Mouse (Mus musculus) midbrain, embryonic 11.5 days (tissue): Measurements from ENCODE around the gene Fubp3. TPM values are rescaled to one million over a fixed set of nuclear protein-coding genes. Genes with fewer than 3 reads are reported as not detected.
A peak's percentile ranks its signal among the peaks of the same experiment; 100 is the strongest.

ENCODE experiments used
- ATAC-seq: fragments of 200-750 bp; cut with Nextera tagmentation; 2 replicates; pipeline ENCODE4 v1.8.0; 2017; ENCODE audit warnings: moderate TSS enrichment, moderate library complexity; ENCODE audit not compliant: low FRiP score
- DNase-seq: peaks from one replicate; pipeline ENCODE4 v3.0.0; 2015; ENCODE audit warnings: low spot score; ENCODE audit errors: missing footprints
- H3K27ac ChIP-seq: fragments of 300-500 bp; sonication (generic); 2 replicates; pipeline ENCODE4 v1.5.1; 2014; ENCODE audit warnings: low read depth, low read length
- H3K27me3 ChIP-seq: fragments of 300-500 bp; sonication (generic); 2 replicates; pipeline ENCODE4 v1.6.1; 2014; ENCODE audit warnings: mild to moderate bottlenecking, low read length, moderate library complexity, mixed read lengths; ENCODE audit not compliant: control insufficient read depth, insufficient read depth
- H3K36me3 ChIP-seq: fragments of 300-500 bp; sonication (generic); 2 replicates; pipeline ENCODE4 v1.6.1; 2014; ENCODE audit warnings: mild to moderate bottlenecking, low read length, moderate library complexity, mixed read lengths; ENCODE audit not compliant: control insufficient read depth, insufficient read depth
- H3K4me1 ChIP-seq: fragments of 300-500 bp; sonication (generic); 2 replicates; pipeline ENCODE4 v1.6.1; 2014; ENCODE audit warnings: low read length; ENCODE audit not compliant: control insufficient read depth, insufficient read depth
- H3K4me2 ChIP-seq: fragments of 300-500 bp; sonication (generic); 2 replicates; pipeline ENCODE4 v1.6.1; 2014; ENCODE audit warnings: mild to moderate bottlenecking, moderate library complexity
- H3K4me3 ChIP-seq: fragments of 300-500 bp; sonication (generic); 2 replicates; pipeline ENCODE4 v1.5.1; 2014; ENCODE audit warnings: low read depth, low read length
- H3K9ac ChIP-seq: fragments of 300-500 bp; sonication (generic); 2 replicates; pipeline ENCODE4 v1.6.1; 2014; ENCODE audit warnings: low read length
- H3K9me3 ChIP-seq: fragments of 300-500 bp; sonication (generic); 2 replicates; pipeline ENCODE4 v1.6.1; 2016; ENCODE audit warnings: low read length; ENCODE audit not compliant: control insufficient read depth
- WGBS: fragments of 180-500 bp; shearing (Covaris S2); extraction: QIAGEN DNeasy Blood & Tissue Kit; methylation state at CpG from one replicate; pipeline ENCODE4 v1.1.7; 2014; 5-methylcytosine and 5-hydroxymethylcytosine counted together
- microRNA-seq: library from miRNA; unstranded; fragments of <30 nt; microRNA quantifications from one replicate; pipeline ENCODE4, GENCODE M21; 2017
- polyA plus RNA-seq: library from polyadenylated mRNA; unstranded; fragments of >200 nt; fragmentation: Nextera tagmentation; extraction: Ambion mirVana; gene quantifications from 2 replicates; pipeline ENCODE4 v1.2.1, GENCODE M21; 2014

The Fubp3 gene
- polyA plus RNA-seq, 1 experiment from 2014 or later, result 97.5 TPM

GRCm38 (mm10) chr2:31641929-31642328 is 69.5 kb downstream of the Fubp3 start:
- peak; percentile 92 for DNase-seq
- no peak for ATAC-seq
- Histone ChIP-seq H3K9me3 (no peaks in the 10 kb centered on the region), H3K9ac (no peak overlapping the region; the same call in 1 of the 2 replicates), H3K36me3 (no peaks in the 10 kb centered on the region), H3K4me2 (peak overlapping the region; percentile 64), H3K27ac (no peak overlapping the region), H3K4me3 (peak overlapping the region; percentile 35), H3K4me1 (peaks cover 30% of the 10 kb centered on the region), H3K27me3 (peaks cover 99% of the 10 kb centered on the region)
- 1% methylated on average over 18 of the region's 18 CpGs for WGBS

GRCm38 (mm10) chr2:31653971-31654853 is 81.8 kb downstream of the Fubp3 start:
- peaks cover 85% of the 10 kb centered on the region for H3K27me3 ChIP-seq
- H3K9ac ChIP-seq, result peak overlapping the region; percentile 24; the same call in 1 of the 2 replicates
- ATAC-seq (peak; percentile 33; the same call in 1 of the 2 replicates), DNase-seq (peak; percentile 95)
- peaks cover 10% of the 10 kb centered on the region for H3K4me1 ChIP-seq
- H3K9me3 ChIP-seq, result no peaks in the 10 kb centered on the region
- no peaks in the 10 kb centered on the region for H3K36me3 ChIP-seq
- WGBS, result under 1% methylated on average over 95 of the region's 109 CpGs
- H3K4me3 ChIP-seq, result peak overlapping the region; percentile 47
- peak overlapping the region; percentile 83 for H3K4me2 ChIP-seq
- H3K27ac ChIP-seq, result no peak overlapping the region

- Histone ChIP-seq H3K27me3 (peaks cover 77% of the 10 kb centered on the region), H3K4me3 (peak overlapping the region; percentile 47), H3K4me2 (peak overlapping the region; percentile 83; the same call in 1 of the 2 replicates), H3K36me3 (no peaks in the 10 kb centered on the region), H3K27ac (no peak overlapping the region), H3K9ac (no peak overlapping the region), H3K9me3 (no peaks in the 10 kb centered on the region), H3K4me1 (peaks cover 10% of the 10 kb centered on the region)
- 6% methylated on average over 22 of the region's 22 CpGs for WGBS
- DNase-seq, result peak; percentile 93
- ATAC-seq, result peak; percentile 22; the same call in 1 of the 2 replicates
Measured at GRCm38 (mm10) chr2:31654854-31655559, 82.6 kb downstream of the Fubp3 start.

- no peak for ATAC-seq
- Histone ChIP-seq H3K27me3 (peaks cover 66% of the 10 kb centered on the region), H3K36me3 (no peaks in the 10 kb centered on the region), H3K4me3 (no peak overlapping the region), H3K9me3 (no peaks in the 10 kb centered on the region), H3K9ac (no peak overlapping the region), H3K4me2 (no peak overlapping the region), H3K27ac (no peak overlapping the region), H3K4me1 (peaks cover 10% of the 10 kb centered on the region)
- peak; percentile 81 for DNase-seq
- 85% methylated on average over 7 of the region's 7 CpGs for WGBS
Measured at GRCm38 (mm10) chr2:31656374-31656773, 83.9 kb downstream of the Fubp3 start.

- no peak overlapping the region for H3K9ac ChIP-seq
- 75% methylated on average over 8 of the region's 8 CpGs for WGBS
- DNase-seq, result no peak
- no peaks in the 10 kb centered on the region for H3K9me3 ChIP-seq
- H3K27ac ChIP-seq, result no peak overlapping the region
- no peak for ATAC-seq
- H3K36me3 ChIP-seq, result no peaks in the 10 kb centered on the region
- peaks cover 23% of the 10 kb centered on the region for H3K27me3 ChIP-seq
- H3K4me3 ChIP-seq, result no peak overlapping the region
- H3K4me1 ChIP-seq, result no peaks in the 10 kb centered on the region
- H3K4me2 ChIP-seq, result no peak overlapping the region
Measured at GRCm38 (mm10) chr2:31662939-31663803, 90.7 kb downstream of the Fubp3 start.

- Histone ChIP-seq H3K4me3 (no peak overlapping the region), H3K9me3 (no peaks in the 10 kb centered on the region), H3K36me3 (no peaks in the 10 kb centered on the region), H3K27me3 (peaks cover 21% of the 10 kb centered on the region), H3K4me1 (no peaks in the 10 kb centered on the region), H3K27ac (no peak overlapping the region), H3K4me2 (no peak overlapping the region), H3K9ac (no peak overlapping the region)
- DNase-seq, result no peak
- WGBS, result 90% methylated on average over 1 of the region's 1 CpGs
- ATAC-seq, result no peak
Measured at GRCm38 (mm10) chr2:31663804-31664180, 91.3 kb downstream of the Fubp3 start.

Small RNAs within 50 kb of the gene (microRNA-seq; reads per million reads assigned to microRNA genes)
- 4.5 reads per million, percentile 20 among the genes with 10 or more reads in this experiment for gene Mir6998

Other genes with a start within 250 kb of the Fubp3 start
- 9.6 and 10.3 TPM in 2 replicates for gene Ass1, start 102.4 kb upstream of the Fubp3 start, polyA plus RNA-seq
- 11.3 and 11.7 TPM in 2 replicates for gene Prdm12, start 67.4 kb downstream of the Fubp3 start, polyA plus RNA-seq
- 70.1 and 70.2 TPM in 2 replicates for gene Exosc2, start 98.1 kb downstream of the Fubp3 start, polyA plus RNA-seq
- gene Abl1, start 115.7 kb downstream of the Fubp3 start, polyA plus RNA-seq, result 28.4 and 33.0 TPM in 2 replicates
- 0.06 and 0.11 TPM in 2 replicates for gene Qrfp, start 237.9 kb downstream of the Fubp3 start, polyA plus RNA-seq